Mouse (Mus musculus) olfactory bulb, adult 2 months (tissue): ENCODE results near the gene Kctd4. TPM values are rescaled to one million over a fixed set of nuclear protein-coding genes. Genes with fewer than 3 reads are reported as not detected.

Experiments used
- H3K27ac ChIP-seq: fragments of 200-500 bp; 2 replicates; pipeline ENCODE4 v1.5.1; 2012; ENCODE audit warnings: low read depth, low read length; ENCODE audit not compliant: insufficient read depth
- H3K4me1 ChIP-seq: fragments of 200-500 bp; 2 replicates; pipeline ENCODE4 v1.6.1; 2012; ENCODE audit warnings: low read length; ENCODE audit not compliant: control insufficient read depth, insufficient read depth
- H3K4me3 ChIP-seq: fragments of 200-500 bp; 2 replicates; pipeline ENCODE4 v1.5.1; 2012; ENCODE audit warnings: mild to moderate bottlenecking, low read depth, low read length, moderate library complexity; ENCODE audit not compliant: insufficient read depth
- CTCF ChIP-seq: fragments of 200-500 bp; IDR thresholded peaks from 2 replicates; pipeline ENCODE4 v1.5.1; 2012; ENCODE audit warnings: low read depth, mild to moderate bottlenecking, low read length, moderate library complexity; ENCODE audit not compliant: insufficient read depth
- POLR2A ChIP-seq: fragments of 200-500 bp; IDR thresholded peaks from 2 replicates; pipeline ENCODE4 v1.6.1; 2012; ENCODE audit warnings: mild to moderate bottlenecking, low read depth, low read length, moderate library complexity; ENCODE audit not compliant: insufficient read depth
- WGBS: fragments of 180-500 bp; shearing (Covaris S2); methylation state at CpG from one replicate; pipeline ENCODE4 v1.1.7; 2018; 5-methylcytosine and 5-hydroxymethylcytosine counted together
- polyA plus RNA-seq: library from polyadenylated mRNA; stranded (reverse); fragments of >200 nt; gene quantifications from 2 replicates; pipeline ENCODE4 v1.2.4, GENCODE M21; 2012; ENCODE audit warnings: low replicate concordance; ENCODE audit not compliant: missing spikeins, insufficient read depth, insufficient read length

The Kctd4 gene
- polyA plus RNA-seq, 1 experiment: not detected

DNA sequence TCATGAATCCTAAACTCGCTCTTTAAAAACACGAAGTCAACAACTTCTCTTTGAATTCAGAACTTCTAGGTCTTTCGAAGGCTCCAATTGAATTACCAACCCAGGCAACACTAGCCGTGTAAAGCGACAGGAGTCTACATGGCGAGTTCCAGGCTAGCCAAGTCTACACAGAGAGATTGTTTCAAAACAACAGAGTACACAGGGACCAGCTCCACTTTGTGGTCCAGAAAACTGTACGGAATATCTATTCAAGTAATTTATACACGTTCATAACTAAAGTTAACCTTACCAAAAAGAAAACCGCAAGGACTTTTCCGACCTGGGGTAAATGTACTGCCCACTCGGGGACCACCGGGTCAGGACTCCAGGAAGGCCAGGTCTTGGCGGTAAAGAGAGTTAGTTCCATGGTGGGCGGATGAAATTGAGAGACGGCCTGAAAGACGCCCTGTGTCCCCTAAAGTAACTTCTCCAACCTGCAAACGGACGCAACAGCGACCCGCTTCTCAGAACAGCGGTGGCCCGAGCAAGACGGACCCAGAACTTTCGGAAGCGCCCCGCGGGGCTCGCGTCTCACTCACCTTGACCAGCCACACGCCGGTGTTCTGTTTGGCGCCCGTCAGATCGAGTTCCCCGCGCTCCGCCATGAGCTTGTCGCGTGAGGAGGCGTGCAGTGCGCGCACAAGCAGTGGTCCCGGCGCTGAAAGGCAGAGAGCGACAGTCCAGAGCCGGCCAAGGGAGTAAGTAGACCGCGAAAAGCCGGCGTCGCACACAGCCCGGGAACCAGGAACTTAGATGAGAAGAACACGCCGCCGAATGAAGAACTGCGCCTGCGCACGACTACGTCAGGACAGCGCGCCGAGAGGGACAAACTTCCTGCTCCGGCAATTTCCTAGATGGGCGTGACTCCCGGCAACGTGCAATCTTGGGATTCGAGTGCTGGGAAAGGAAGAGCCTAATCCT is 55.6 kb downstream of the Kctd4 start, which contains the start of gene Gtf2f2:
TSS of gene Gtf2f2 (minus strand) at position 764 of the 960 bp plus-strand sequence.
- TF ChIP-seq POLR2A (no peak), CTCF (no peak)

DNA sequence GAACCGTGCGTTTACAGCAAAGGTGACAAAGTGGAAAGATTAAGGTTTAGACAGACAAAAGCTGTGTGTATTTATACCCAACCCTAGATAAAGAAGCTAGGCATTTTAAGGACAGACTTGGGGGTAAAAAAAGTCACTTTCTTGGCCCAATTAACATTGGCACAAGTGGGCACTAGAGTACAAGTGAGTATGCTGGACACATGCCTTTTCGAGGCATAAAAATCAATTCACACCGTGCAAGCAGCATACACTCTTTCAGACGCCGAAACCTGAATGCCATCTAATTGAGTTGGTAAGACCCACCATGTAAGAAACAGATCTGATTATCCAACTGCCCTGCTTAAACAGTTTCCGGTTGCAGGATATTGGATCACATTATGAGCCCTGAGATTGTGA is 56.3 kb downstream of the Kctd4 start:
- Histone ChIP-seq H3K4me3 (peak overlapping the region; percentile 94), H3K4me1 (no peaks in the 10 kb centered on the region), H3K27ac (no peak overlapping the region)
- TF ChIP-seq CTCF (no peak), POLR2A (no peak)
- 22% methylated on average over 7 of the region's 7 CpGs for WGBS

More for the DNA sequence above, 55.6 kb downstream of the Kctd4 start, which contains the start of gene Gtf2f2:
- no peaks in the 10 kb centered on the region for H3K4me1 ChIP-seq
- WGBS: under 1% methylated on average over 67 of the region's 67 CpGs
- H3K27ac ChIP-seq: no peak within 1 kb of the TSS
- H3K4me3 ChIP-seq: peak within 1 kb of the TSS; percentile 94

DNA sequence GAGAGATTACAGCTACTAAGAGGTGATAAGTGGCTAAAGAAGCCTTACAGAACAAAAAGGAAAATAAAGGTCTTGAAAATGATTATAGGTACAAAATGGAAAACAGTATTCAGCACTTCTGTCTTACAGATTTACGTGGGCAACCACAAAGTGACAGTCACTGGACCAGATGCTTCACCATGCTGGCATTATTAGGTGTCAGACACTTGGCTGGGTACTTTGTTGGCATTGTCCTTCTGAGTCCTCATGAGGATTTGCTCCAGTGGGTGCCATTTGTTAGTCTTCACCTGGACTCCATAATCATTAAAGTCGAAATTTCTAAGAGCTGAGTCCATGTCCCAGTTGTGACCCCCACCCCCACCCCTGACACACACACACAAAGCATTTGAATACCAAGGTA is 59.5 kb downstream of the Kctd4 start:
- TF ChIP-seq CTCF: no peak
- no peak for TF ChIP-seq POLR2A
- 44% methylated on average over 2 of the region's 2 CpGs for WGBS
- H3K27ac ChIP-seq: no peak overlapping the region
- H3K4me3 ChIP-seq: no peak overlapping the region
- no peaks in the 10 kb centered on the region for H3K4me1 ChIP-seq

Other genes starting within 250 kb of the Kctd4 start
- not detected in 2 replicates for gene Cog3, start 200.5 kb upstream of the Kctd4 start, polyA plus RNA-seq
- gene Slc25a30, start 168.0 kb upstream of the Kctd4 start, polyA plus RNA-seq: not detected in 2 replicates
- gene Tpt1, start 109.9 kb upstream of the Kctd4 start, polyA plus RNA-seq: 1,524 and 1,757 TPM in 2 replicates
- not detected in 2 replicates for gene Gtf2f2, start 55.9 kb downstream of the Kctd4 start, polyA plus RNA-seq
- gene Gpalpp1, start 155.8 kb downstream of the Kctd4 start, polyA plus RNA-seq: not detected in 2 replicates
- not detected in 2 replicates for gene Nufip1, start 155.9 kb downstream of the Kctd4 start, polyA plus RNA-seq